Mouse (Mus musculus) heart, embryonic 11.5 days (tissue): ENCODE results near the gene Prss42. TPM values are rescaled to one million over a fixed set of nuclear protein-coding genes. Genes with fewer than 3 reads are reported as not detected.
"Not testable (repeated sequence)": the region's sequence is repeated elsewhere in the genome, so short reads cannot be mapped to it uniquely, and the experiment has no call there.

Source experiments
- ATAC-seq: fragments of 200-750 bp; cut with Nextera tagmentation; replicated peaks from 2 replicates; pipeline ENCODE4 v1.8.0; 2017; ENCODE audit warnings: moderate library complexity; ENCODE audit not compliant: insufficient number of reproducible peaks, low FRiP score, low TSS enrichment
- H3K27ac ChIP-seq: fragments of 300-500 bp; sonication (generic); 2 replicates; pipeline ENCODE4 v1.5.1; 2014; ENCODE audit warnings: mild to moderate bottlenecking, low read depth, low read length
- H3K27me3 ChIP-seq: fragments of 300-500 bp; sonication (generic); 2 replicates; pipeline ENCODE4 v1.6.1; 2014; ENCODE audit warnings: mild to moderate bottlenecking, low read length, mixed read lengths; ENCODE audit not compliant: control insufficient read depth, insufficient read depth
- H3K36me3 ChIP-seq: fragments of 300-500 bp; sonication (generic); 2 replicates; pipeline ENCODE4 v1.6.1; 2014; ENCODE audit warnings: mild to moderate bottlenecking, low read length, moderate library complexity, mixed read lengths; ENCODE audit not compliant: control insufficient read depth, insufficient read depth
- H3K4me1 ChIP-seq: fragments of 300-500 bp; sonication (generic); 2 replicates; pipeline ENCODE4 v1.6.1; 2014; ENCODE audit warnings: low read length; ENCODE audit not compliant: control insufficient read depth, insufficient read depth
- H3K4me2 ChIP-seq: fragments of 300-500 bp; sonication (generic); 2 replicates; pipeline ENCODE4 v1.6.1; 2014; ENCODE audit warnings: mild to moderate bottlenecking, moderate library complexity
- H3K4me3 ChIP-seq: fragments of 300-500 bp; sonication (generic); 2 replicates; pipeline ENCODE4 v1.5.1; 2014; ENCODE audit warnings: low read depth, low read length
- H3K9ac ChIP-seq: fragments of 300-500 bp; sonication (generic); 2 replicates; pipeline ENCODE4 v1.6.1; 2014; ENCODE audit warnings: mild to moderate bottlenecking, low read depth, low read length, moderate library complexity
- H3K9me3 ChIP-seq: fragments of 300-500 bp; sonication (generic); replicated peaks from 2 replicates; pipeline ENCODE4 v1.6.1; 2016; ENCODE audit warnings: low read length; ENCODE audit not compliant: control insufficient read depth
- WGBS: fragments of 180-500 bp; shearing (Covaris S2); extraction: QIAGEN DNeasy Blood & Tissue Kit; methylation state at CpG from one replicate; pipeline ENCODE4 v1.1.7; 2014; ENCODE audit not compliant: insufficient replicate concordance; 5-methylcytosine and 5-hydroxymethylcytosine counted together
- polyA plus RNA-seq: library from polyadenylated mRNA; unstranded; fragments of >200 nt; fragmentation: Nextera tagmentation; extraction: Ambion mirVana; gene quantifications from 2 replicates; pipeline ENCODE4 v1.2.1, GENCODE M21; 2014

The Prss42 gene
- polyA plus RNA-seq, 1 experiment from 2014 or later: not detected

DNA sequence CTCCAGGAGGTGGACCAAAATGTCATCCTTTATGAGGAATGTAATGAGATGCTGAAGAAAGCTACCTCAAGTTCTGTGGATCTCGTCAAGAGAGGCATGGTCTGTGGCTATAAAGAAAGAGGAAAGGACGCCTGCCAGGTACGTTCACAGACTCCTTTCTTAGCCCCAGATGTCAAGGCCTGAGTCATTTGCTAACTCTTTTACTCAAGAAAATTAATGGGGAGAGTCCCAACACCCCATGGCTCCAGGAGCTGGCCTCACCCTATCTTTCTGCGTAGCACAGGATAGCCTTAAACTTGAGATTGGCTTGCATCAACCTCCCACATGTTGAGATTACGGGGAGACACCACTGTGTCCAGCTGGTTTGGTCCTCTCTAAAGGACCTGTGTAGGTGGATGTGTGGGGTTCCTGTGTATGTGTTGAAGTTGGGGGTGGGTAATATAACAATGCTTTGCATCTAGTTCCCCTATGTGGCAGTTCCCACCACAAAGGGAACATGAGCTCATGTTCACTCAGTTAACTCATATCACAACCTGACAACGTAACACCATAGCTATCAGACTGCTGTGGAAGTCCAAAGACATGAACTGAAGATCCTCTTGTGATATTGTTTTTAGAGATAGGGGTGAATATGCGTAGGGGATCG is 3.0 kb downstream of the Prss42 start:
- Histone ChIP-seq H3K9me3 (no peaks in the 10 kb centered on the region), H3K27me3 (no peaks in the 10 kb centered on the region), H3K4me2 (no peak overlapping the region), H3K4me3 (no peak overlapping the region), H3K4me1 (no peaks in the 10 kb centered on the region), H3K9ac (no peak overlapping the region), H3K36me3 (no peaks in the 10 kb centered on the region), H3K27ac (no peak overlapping the region)
- ATAC-seq: no peak
- 83% methylated on average over 8 of the region's 8 CpGs for WGBS

DNA sequence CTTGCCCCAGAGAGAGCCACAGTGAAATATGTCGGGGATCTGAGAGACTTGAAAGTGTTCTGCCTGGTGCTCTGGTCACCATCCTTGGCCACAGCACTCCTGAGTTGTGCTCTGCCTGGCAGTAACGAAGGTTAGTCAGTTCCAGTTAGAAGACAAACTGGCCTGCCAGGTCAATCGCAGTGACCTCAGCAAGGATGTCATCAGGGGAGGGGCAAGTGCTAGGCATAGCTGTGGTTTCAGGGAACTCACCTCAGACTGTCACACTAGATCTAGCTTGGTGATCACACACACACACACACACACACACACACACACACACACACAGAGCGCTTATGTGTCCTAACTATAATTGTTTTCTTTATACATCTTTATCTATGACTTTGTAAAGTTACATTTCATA is 5.3 kb downstream of the Prss42 start:
- Histone ChIP-seq H3K4me2 (no peak overlapping the region), H3K4me3 (no peak overlapping the region), H3K9ac (no peak overlapping the region), H3K36me3 (no peaks in the 10 kb centered on the region), H3K4me1 (no peaks in the 10 kb centered on the region), H3K27me3 (no peaks in the 10 kb centered on the region), H3K27ac (no peak overlapping the region), H3K9me3 (no peaks in the 10 kb centered on the region)
- no peak for ATAC-seq
- 61% methylated on average over 4 of the region's 4 CpGs for WGBS

DNA sequence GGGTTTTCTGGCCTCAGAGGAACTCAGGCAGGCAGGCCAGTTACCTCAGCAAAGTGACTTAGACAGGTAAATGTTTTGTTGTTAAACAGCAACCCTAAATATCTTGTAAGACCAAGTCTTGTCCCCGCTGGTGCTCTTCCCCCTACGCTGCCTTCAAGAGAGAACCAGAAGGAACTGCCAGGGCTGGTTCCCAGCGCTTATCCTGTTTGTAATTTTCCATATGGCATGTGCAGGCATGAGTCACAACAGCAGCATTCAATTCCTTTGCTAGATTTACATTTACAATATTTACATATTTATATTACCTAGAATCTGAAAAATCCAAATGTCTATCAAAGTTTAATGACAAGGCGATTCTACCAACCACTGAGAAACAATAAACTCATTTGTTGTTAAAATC is 12.1 kb downstream of the Prss42 start:
- 82% methylated on average over 4 of the region's 4 CpGs for WGBS
- no peaks in the 10 kb centered on the region for H3K9me3 ChIP-seq
- ATAC-seq: no peak
- no peak overlapping the region for H3K27ac ChIP-seq
- H3K4me3 ChIP-seq: no peak overlapping the region
- H3K4me2 ChIP-seq: no peak overlapping the region
- H3K36me3 ChIP-seq: no peaks in the 10 kb centered on the region
- H3K27me3 ChIP-seq: 0 out of 2 replicates have a peak, but pooled peaks cover 4% of the 10 kb centered on the region
- no peak overlapping the region for H3K9ac ChIP-seq
- H3K4me1 ChIP-seq: no peaks in the 10 kb centered on the region

GRCm38 (mm10) chr9:110813789-110814188 is 15.8 kb downstream of the Prss42 start, which contains the start of gene Prss44:
Gene Prss44, plus strand, starts transcription at chr9:110813994.
- WGBS: 48% methylated on average over 18 of the region's 18 CpGs
- peaks cover 4% of the 10 kb centered on the region; the same call in 1 of the 2 replicates for H3K27me3 ChIP-seq
- no peak within 1 kb of the TSS for H3K9ac ChIP-seq
- no peaks in the 10 kb centered on the region for H3K36me3 ChIP-seq
- no peak within 1 kb of the TSS for H3K27ac ChIP-seq
- no peaks in the 10 kb centered on the region for H3K9me3 ChIP-seq
- H3K4me1 ChIP-seq: no peaks in the 10 kb centered on the region
- no peak for ATAC-seq
- H3K4me2 ChIP-seq: no peak within 1 kb of the TSS
- no peak within 1 kb of the TSS for H3K4me3 ChIP-seq

- not testable (repeated sequence) for H3K9ac ChIP-seq, H3K4me3 ChIP-seq, ATAC-seq, H3K27ac ChIP-seq, H3K36me3 ChIP-seq, H3K4me1 ChIP-seq, H3K27me3 ChIP-seq, H3K9me3 ChIP-seq, H3K4me2 ChIP-seq
Observed at GRCm38 (mm10) chr9:110820546-110820945, 22.6 kb downstream of the Prss42 start.

- no peak for ATAC-seq
- Histone ChIP-seq H3K4me1 (no peaks in the 10 kb centered on the region), H3K9me3 (no peaks in the 10 kb centered on the region), H3K36me3 (no peaks in the 10 kb centered on the region), H3K4me3 (no peak overlapping the region), H3K9ac (no peak overlapping the region), H3K4me2 (no peak overlapping the region), H3K27ac (no peak overlapping the region), H3K27me3 (peaks cover 2% of the 10 kb centered on the region; the same call in 1 of the 2 replicates)
- 78% methylated on average over 7 of the region's 7 CpGs for WGBS
Observed at GRCm38 (mm10) chr9:110821436-110821835, 23.5 kb downstream of the Prss42 start.

DNA sequence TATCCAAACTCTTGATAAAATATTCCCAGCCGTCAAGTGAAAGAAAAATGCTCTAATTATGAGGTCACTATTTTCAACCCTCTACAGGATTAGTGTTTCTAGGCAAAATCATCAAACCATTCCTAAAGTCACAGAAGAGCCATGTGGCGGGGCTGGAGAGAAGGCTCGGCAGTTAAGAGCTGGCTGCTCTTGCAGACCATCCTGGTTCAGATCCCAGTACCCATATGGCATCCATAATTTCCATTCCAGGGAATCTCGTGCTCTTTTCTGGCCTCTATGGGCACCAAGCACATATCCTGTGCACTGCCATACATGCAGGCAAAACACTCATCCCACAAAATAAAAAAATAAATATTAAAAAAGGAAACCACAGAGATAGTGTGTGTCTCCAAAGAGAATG is 27.5 kb downstream of the Prss42 start:
- Histone ChIP-seq H3K9ac (no peak overlapping the region), H3K9me3 (no peaks in the 10 kb centered on the region), H3K27ac (no peak overlapping the region), H3K4me2 (no peak overlapping the region), H3K4me3 (no peak overlapping the region), H3K27me3 (peaks cover 3% of the 10 kb centered on the region; the same call in 1 of the 2 replicates), H3K4me1 (no peaks in the 10 kb centered on the region), H3K36me3 (no peaks in the 10 kb centered on the region)
- ATAC-seq: no peak
- WGBS: 71% methylated on average over 4 of the region's 4 CpGs

DNA sequence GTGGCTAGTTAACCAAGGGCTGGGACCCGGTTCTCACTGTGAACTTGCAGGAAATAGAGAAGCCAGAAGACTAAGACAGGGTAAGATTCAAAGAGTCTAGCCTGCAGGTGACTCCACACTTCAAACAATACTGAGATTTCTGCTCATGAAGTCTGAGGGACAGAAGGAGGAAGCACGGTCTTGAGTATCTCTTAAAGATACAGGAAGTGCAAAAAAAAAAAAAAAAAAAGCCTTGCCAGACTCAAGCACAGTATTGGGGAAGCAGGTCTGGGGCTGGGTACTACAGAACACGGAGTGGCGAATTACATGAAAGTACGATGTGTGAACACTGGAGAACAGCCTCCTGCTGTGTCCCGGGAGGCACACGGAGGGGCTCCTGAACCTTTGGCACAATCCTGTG is 27.9 kb downstream of the Prss42 start:
- ATAC-seq: no peak
- H3K27me3 ChIP-seq: peaks cover 3% of the 10 kb centered on the region; the same call in 1 of the 2 replicates
- H3K4me2 ChIP-seq: no peak overlapping the region
- no peak overlapping the region for H3K9ac ChIP-seq
- H3K4me1 ChIP-seq: no peaks in the 10 kb centered on the region
- no peaks in the 10 kb centered on the region for H3K36me3 ChIP-seq
- 67% methylated on average over 7 of the region's 7 CpGs for WGBS
- H3K9me3 ChIP-seq: no peaks in the 10 kb centered on the region
- no peak overlapping the region for H3K27ac ChIP-seq
- no peak overlapping the region for H3K4me3 ChIP-seq

DNA sequence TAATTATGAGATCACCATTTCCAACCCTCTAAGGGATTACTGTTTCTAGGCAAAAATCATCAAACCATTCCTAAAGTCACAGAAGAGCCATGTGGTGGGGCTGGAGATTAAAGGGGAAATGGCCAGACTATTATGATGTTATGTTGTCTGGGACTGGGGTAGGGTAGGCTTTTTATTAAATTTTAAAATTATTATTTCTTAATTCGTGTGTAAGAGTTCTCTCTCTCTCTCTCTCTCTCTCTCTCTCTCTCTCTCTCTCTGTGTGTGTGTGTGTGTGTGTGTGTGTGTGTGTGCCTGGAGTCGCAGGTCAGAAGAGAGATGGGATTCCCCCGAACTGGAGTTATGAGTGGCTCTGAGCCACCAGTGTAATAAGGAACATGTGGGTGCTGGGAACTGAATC is 28.4 kb downstream of the Prss42 start, which contains the start of gene Prss43:
Prss43 (plus strand) TSS at position 301 of the 400 bp plus-strand sequence.
- Histone ChIP-seq H3K4me3 (no peak within 1 kb of the TSS), H3K27ac (no peak within 1 kb of the TSS), H3K36me3 (no peaks in the 10 kb centered on the region), H3K4me1 (no peaks in the 10 kb centered on the region), H3K9ac (no peak within 1 kb of the TSS), H3K9me3 (no peaks in the 10 kb centered on the region), H3K27me3 (peaks cover 3% of the 10 kb centered on the region; the same call in 1 of the 2 replicates), H3K4me2 (no peak within 1 kb of the TSS)
- WGBS: 63% methylated on average over 3 of the region's 3 CpGs
- ATAC-seq: no peak
